Mouse (Mus musculus): Measurements from ENCODE around the gene Ift43.

DNA sequence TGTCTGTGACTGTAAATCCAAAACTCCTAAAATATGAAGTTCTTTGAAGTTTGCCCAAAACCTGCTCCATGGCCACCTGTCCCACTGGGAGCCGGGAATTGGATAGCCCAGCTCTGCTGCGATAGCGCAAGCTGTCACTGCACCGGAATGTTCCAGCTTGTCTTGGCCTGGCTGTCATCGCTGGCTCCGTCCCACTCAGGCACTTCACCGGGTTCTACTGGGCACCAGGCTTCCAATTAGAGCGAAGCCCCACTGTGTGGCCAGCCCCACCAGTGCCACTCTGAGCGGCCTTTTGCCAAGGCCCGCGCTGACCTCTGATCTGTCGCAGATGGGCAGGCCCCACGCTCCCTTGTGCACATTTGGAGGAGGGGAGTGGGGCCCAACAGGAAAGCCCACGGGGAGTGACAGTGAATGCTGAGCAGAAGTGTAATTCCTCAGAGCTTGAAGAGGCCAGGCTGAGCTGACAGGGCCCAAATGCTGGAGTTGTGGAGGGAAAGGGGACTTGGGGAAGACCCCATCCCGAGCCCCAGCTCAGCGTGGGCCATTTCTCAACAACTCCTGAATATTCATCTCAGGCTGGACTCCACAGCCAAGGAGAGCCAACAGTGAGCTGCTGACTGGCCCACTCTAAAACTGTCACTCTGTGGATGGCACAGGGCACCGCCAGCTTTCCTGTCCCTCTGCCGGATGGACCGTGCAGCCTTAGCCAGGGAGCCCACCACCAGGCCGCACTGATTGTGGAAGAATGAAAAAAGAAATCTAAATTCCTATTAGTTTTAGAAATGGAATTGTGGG lies 76.5 kb downstream of the Ift43 start:
- TF ChIP-seq CTCF (IDR thresholded peaks at IDR 0.05; ENCODE audit: low read depth) (no peak), EP300 (IDR thresholded peaks at IDR 0.05; ENCODE audit: low read depth) (no peak)
